Mouse (Mus musculus) hindbrain, embryonic 10.5 days (tissue): ENCODE data around the gene Dgki. TPM values are rescaled to one million over a fixed set of nuclear protein-coding genes. Genes with fewer than 3 reads are reported as not detected.

Source experiments
- DNase-seq: peaks from one replicate; pipeline ENCODE4 v3.0.0-alpha.2; 2017; ENCODE audit warnings: low spot score
- H3K27ac ChIP-seq: fragments of 300-500 bp; sonication (generic); 2 replicates; pipeline ENCODE4 v1.5.1; 2016; ENCODE audit warnings: mild to moderate bottlenecking, moderate library complexity
- H3K27me3 ChIP-seq: fragments of 300-500 bp; sonication (generic); 2 replicates; pipeline ENCODE4 v1.6.1; 2016; ENCODE audit warnings: mild to moderate bottlenecking; ENCODE audit not compliant: poor library complexity, insufficient read depth, severe bottlenecking
- H3K36me3 ChIP-seq: fragments of 300-500 bp; sonication (generic); 2 replicates; pipeline ENCODE4 v1.6.1; 2016; ENCODE audit warnings: mild to moderate bottlenecking, moderate library complexity
- H3K4me1 ChIP-seq: fragments of 300-500 bp; sonication (generic); replicated peaks from 2 replicates; pipeline ENCODE4 v1.6.1; 2016; ENCODE audit warnings: mild to moderate bottlenecking
- H3K4me3 ChIP-seq: fragments of 300-500 bp; sonication (generic); 2 replicates; pipeline ENCODE4 v1.5.1; 2016; ENCODE audit warnings: mild to moderate bottlenecking, moderate library complexity
- H3K9me3 ChIP-seq: fragments of 300-500 bp; sonication (generic); 2 replicates; pipeline ENCODE4 v1.6.1; 2016; ENCODE audit warnings: mild to moderate bottlenecking, moderate library complexity
- WGBS: fragments of 180-500 bp; shearing (Covaris S2); methylation state at CpG from one replicate; pipeline ENCODE4 v1.1.7; 2016; 5-methylcytosine and 5-hydroxymethylcytosine counted together
- polyA plus RNA-seq: library from polyadenylated mRNA; unstranded; fragments of >200 nt; fragmentation: Nextera tagmentation; extraction: Ambion mirVana; gene quantifications from 2 replicates; pipeline ENCODE4 v1.2.1, GENCODE M21; 2016

The Dgki gene
- polyA plus RNA-seq, 1 experiment from 2014 or later, result 1.0 TPM

DNA sequence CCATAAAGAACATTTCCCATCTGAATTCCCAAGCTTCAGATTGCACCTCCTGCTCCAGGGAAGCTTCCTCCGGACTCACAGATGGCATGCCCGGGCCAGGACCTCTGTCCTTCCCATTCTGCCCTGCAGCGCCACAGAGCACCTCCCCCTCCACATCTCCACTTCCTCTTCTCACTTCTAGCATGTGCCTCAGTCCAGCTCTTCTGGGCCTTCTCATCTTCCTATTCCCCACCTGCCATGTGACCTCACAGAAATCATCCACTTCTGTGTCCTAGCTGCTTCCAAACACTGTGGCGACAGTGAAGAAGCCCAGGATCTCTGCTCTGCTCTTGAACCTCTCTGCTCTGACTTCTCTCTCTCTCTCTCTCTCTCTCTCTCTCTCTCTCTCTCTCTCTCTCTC lies 87.1 kb downstream of the Dgki start:
- no peaks in the 10 kb centered on the region for H3K9me3 ChIP-seq
- no peaks in the 10 kb centered on the region for H3K27me3 ChIP-seq
- no peaks in the 10 kb centered on the region for H3K36me3 ChIP-seq
- H3K27ac ChIP-seq, result peak overlapping the region; percentile 41; the same call in 1 of the 2 replicates
- no peak overlapping the region for H3K4me3 ChIP-seq
- 57% methylated on average over 4 of the region's 4 CpGs for WGBS
- peak; percentile 33 for DNase-seq
- H3K4me1 ChIP-seq, result peaks cover 38% of the 10 kb centered on the region

DNA sequence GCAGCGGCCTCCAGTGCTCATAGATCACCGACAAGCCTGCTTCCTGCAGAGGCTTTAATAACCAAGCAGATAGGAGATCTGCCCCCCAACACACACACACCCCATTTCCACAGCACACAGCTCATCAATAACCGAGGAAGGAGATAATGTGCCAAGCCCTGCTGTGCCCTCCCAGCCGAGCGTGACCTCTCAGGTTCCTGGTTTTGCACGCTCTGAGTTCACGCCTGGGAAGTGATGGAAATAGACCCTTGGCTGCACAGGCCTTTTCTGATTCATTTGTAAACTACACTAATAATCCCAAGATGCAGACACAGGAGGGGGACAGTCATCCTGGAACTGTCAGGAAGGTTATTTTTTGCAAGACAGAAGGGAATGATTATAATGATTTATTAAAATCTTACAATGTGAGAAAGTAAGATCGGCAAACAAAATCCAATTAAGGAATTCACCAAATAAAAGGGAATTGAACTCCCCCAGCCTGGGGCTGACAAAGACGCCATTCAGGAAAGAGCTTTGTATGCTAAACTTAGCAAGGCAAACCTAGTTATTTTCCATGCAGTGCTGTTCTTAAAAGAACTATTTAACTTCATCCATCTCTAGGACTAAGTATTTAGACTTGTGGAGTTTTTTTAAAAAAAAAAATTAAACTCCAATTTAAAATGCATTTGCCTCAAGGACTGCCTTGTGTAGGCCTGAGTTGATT lies 88.3 kb downstream of the Dgki start:
- DNase-seq, result no peak
- Histone ChIP-seq H3K4me1 (peaks cover 38% of the 10 kb centered on the region), H3K27me3 (no peaks in the 10 kb centered on the region), H3K27ac (peak overlapping the region; percentile 64; the same call in 1 of the 2 replicates), H3K36me3 (no peaks in the 10 kb centered on the region), H3K4me3 (no peak overlapping the region), H3K9me3 (no peaks in the 10 kb centered on the region)
- 35% methylated on average over 9 of the region's 9 CpGs for WGBS

DNA sequence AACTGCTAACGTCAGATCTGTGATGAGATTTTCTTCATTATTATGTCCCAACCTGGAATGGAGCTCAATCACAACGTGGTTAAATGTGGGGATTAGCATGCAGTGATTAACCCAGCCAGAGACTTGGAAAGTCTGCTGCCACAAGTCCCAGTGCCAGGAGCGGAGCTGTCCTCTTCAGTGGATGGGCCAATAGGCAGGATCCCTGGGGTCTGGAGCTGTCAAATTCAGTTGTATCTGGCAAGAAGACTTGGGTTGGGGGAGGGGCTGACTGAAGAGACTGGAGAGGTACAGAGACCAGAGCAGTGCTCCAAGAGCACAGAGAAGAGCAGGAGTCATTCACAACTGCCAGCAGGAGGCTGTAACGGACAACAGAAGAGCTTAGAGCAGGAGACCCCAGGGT lies 97.1 kb downstream of the Dgki start:
- H3K4me1 ChIP-seq, result no peaks in the 10 kb centered on the region
- no peak overlapping the region for H3K4me3 ChIP-seq
- H3K27me3 ChIP-seq, result no peaks in the 10 kb centered on the region
- 75% methylated on average over 4 of the region's 4 CpGs for WGBS
- no peak overlapping the region for H3K27ac ChIP-seq
- H3K36me3 ChIP-seq, result no peaks in the 10 kb centered on the region
- no peak for DNase-seq
- no peaks in the 10 kb centered on the region for H3K9me3 ChIP-seq

DNA sequence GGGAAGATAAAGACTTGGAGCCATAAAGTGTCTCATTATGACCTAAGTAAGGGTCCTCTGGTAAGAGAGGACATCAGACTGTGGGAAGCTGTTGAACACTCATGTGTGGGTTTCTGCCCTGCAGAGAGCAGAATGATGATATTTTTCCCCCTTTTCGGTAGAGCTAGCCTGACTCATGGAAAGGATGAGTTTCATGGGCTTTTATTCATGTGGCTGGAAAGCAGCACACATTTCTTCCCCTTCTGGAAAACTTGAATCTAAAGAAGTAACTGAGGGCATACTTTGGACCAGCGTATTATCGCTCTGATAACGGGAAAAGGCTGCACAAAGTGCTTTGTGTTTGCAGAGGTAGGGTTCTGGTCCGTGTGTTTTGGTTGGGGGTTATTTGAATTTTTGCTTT lies 99.1 kb downstream of the Dgki start:
- Histone ChIP-seq H3K27ac (no peak overlapping the region), H3K27me3 (no peaks in the 10 kb centered on the region), H3K36me3 (no peaks in the 10 kb centered on the region), H3K9me3 (no peaks in the 10 kb centered on the region), H3K4me3 (no peak overlapping the region), H3K4me1 (no peaks in the 10 kb centered on the region)
- DNase-seq, result no peak
- 93% methylated on average over 5 of the region's 5 CpGs for WGBS

DNA sequence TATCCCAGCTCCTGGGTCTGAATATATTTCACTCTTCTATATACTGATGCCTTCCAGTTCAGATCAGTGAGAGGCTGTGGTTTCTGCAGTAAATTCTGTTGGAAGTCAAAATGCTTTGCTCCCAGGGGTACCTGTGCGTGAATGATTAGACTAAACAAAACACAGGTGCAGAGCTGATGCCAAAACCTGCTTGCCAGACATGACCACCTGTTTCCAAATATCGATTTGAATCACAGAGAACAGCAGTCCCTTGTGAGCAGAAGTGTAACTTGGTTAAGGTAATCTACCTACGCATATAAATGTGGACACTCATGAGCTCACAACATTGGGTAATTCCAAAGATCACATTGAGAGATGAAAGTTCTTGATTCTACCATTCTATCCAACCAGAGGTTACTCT lies 100.5 kb downstream of the Dgki start:
- Histone ChIP-seq H3K27ac (no peak overlapping the region), H3K36me3 (no peaks in the 10 kb centered on the region), H3K4me1 (no peaks in the 10 kb centered on the region), H3K9me3 (no peaks in the 10 kb centered on the region), H3K27me3 (no peaks in the 10 kb centered on the region), H3K4me3 (no peak overlapping the region)
- DNase-seq, result no peak
- WGBS, result 91% methylated on average over 3 of the region's 3 CpGs

DNA sequence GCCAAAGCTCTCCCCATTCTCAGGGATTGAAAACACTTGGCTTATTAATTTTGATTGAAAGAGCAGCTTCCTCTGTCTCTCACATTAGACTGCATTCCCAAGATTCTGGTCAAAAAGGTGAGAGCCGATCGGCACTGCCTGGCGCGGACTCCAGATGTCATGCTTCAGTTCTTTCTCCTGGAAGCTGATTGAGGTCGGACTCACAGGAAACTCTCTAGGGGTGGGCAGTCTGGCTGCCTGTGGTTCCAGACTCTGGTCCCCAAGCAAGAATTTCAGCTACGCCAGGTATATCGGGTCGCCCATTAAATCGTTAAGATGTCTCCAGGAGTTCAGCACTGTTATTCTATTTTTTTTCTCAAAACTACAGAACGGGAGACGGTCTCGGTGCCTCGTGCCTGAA lies 102.2 kb downstream of the Dgki start:
- Histone ChIP-seq H3K27ac (no peak overlapping the region), H3K27me3 (no peaks in the 10 kb centered on the region), H3K36me3 (no peaks in the 10 kb centered on the region), H3K9me3 (no peaks in the 10 kb centered on the region), H3K4me1 (no peaks in the 10 kb centered on the region), H3K4me3 (no peak overlapping the region)
- DNase-seq, result no peak
- WGBS, result 72% methylated on average over 13 of the region's 13 CpGs

DNA sequence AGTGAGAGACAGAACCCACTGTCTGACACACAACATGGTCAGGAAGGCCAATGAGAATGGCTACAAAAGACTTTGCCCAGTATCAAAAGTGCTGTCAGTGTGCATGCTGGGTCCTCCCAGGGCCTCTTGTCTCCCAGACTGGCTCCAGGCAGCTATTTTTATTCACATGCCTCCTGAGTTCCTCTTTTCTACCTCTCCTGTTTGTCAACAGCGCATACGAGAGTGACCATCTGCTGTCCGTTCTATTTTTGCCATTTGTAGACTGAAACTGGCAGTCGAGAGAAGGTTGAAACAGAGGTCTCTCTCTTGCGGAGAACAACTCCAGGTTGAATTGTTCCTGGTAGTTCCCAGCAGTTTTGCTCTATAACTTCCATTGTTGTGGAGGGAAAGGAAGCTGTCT lies 103.1 kb downstream of the Dgki start:
- H3K27me3 ChIP-seq, result no peaks in the 10 kb centered on the region
- no peaks in the 10 kb centered on the region for H3K36me3 ChIP-seq
- H3K4me1 ChIP-seq, result no peaks in the 10 kb centered on the region
- H3K4me3 ChIP-seq, result no peak overlapping the region
- no peaks in the 10 kb centered on the region for H3K9me3 ChIP-seq
- 79% methylated on average over 5 of the region's 5 CpGs for WGBS
- no peak for DNase-seq
- no peak overlapping the region for H3K27ac ChIP-seq

DNA sequence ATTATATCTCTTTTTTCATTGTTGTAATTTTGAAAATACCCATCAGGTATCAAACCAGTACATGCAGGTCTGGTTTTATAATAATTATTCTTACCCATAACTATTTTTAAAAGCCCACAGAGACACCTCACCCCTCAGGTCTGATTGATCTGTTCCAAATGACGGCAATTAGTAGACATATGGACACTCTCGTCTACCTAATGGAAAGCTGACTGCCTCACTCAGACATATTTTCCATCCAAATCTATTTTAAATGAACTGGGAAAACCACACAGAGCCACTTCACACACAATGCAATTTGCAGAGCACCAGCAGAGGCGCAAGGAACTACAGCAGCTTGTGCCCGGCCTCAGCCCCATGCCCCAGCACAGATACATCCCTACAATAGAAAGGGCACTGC lies 104.2 kb downstream of the Dgki start:
- H3K9me3 ChIP-seq, result no peaks in the 10 kb centered on the region
- H3K27me3 ChIP-seq, result no peaks in the 10 kb centered on the region
- H3K4me3 ChIP-seq, result no peak overlapping the region
- WGBS, result 85% methylated on average over 4 of the region's 4 CpGs
- no peaks in the 10 kb centered on the region for H3K36me3 ChIP-seq
- no peak for DNase-seq
- no peak overlapping the region for H3K27ac ChIP-seq
- H3K4me1 ChIP-seq, result no peaks in the 10 kb centered on the region

DNA sequence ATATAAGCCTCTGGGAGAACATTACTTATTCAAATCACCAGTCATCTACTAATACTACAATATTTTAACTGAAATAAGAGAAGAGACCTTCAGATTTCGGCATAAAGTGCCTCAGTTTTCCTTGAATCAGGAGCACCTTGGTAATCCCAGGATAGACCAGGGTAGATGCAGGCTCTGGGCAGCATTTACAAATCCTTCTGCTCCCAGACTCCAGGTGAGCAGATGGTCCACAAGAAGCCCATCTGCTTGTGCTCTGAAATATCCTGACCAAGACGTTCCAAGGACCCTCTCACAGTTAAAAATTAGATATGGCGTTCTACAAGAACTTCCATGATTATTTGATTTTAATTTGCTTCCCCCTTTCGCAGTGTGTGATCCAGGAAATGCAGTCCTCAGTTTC lies 118.0 kb downstream of the Dgki start:
- Histone ChIP-seq H3K36me3 (no peaks in the 10 kb centered on the region), H3K27me3 (no peaks in the 10 kb centered on the region), H3K4me3 (no peak overlapping the region), H3K27ac (no peak overlapping the region), H3K4me1 (no peaks in the 10 kb centered on the region), H3K9me3 (no peaks in the 10 kb centered on the region)
- 86% methylated on average over 4 of the region's 4 CpGs for WGBS
- no peak for DNase-seq

DNA sequence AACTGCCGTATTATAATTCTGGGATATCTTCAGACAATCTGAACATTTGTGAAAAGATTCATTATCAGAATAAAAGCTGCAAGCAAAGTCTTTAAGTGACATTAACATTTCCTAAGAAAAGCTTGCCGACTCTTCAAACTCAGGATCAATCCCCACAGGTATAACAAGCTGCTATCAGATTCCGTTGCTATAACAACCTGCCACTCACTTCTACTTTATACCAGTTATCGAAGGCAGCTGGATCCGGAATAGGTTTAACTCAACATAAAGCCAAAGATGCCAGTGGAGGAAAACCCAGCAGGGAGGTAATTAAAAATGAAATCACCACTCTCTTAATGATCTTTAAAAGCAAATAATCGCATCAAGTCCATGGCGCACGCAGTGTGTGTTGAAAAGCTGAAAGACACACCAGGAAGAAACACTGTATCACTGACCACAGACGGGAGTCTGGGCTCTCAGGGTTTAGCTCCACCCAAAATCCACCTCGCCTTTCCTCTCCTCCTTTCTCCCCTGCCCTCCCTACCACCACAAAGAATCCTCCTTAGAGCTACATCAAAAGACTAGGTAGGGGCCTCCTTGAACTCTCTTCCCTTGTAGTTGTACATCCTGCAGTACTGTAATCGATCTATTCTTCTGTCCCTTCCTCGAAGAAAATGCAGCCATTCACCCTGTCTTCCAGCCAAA lies 128.7 kb downstream of the Dgki start:
- no peaks in the 10 kb centered on the region for H3K9me3 ChIP-seq
- no peaks in the 10 kb centered on the region for H3K36me3 ChIP-seq
- no peaks in the 10 kb centered on the region for H3K27me3 ChIP-seq
- H3K4me3 ChIP-seq, result no peak overlapping the region
- H3K4me1 ChIP-seq, result no peaks in the 10 kb centered on the region
- no peak for DNase-seq
- WGBS, result 80% methylated on average over 12 of the region's 12 CpGs
- no peak overlapping the region for H3K27ac ChIP-seq

DNA sequence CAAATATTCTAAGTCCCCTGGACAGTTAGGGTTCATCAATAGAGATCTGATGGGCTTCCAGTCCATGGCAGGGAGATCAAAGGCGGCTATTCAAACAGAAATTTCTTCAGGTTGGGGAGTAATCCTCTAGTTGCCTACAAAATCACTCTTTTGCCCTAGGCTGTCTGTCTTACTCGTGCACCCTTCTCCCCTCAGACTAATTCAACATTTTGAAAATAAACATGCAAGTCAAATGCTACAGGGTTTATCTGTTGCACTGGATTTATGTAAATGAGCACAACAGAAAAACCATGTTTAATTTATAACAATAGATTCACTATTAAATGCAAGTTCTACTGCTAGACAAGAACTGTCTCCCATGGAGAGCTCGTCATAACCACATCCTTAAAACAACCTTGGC lies 141.1 kb downstream of the Dgki start:
- 84% methylated on average over 3 of the region's 3 CpGs for whole genome bisulfite sequencing
- Histone ChIP-seq H3K36me3 (no peaks in the 10 kb centered on the region), H3K27ac (no peak overlapping the region), H3K4me3 (no peak overlapping the region), H3K4me1 (no peaks in the 10 kb centered on the region), H3K9me3 (no peaks in the 10 kb centered on the region), H3K27me3 (no peaks in the 10 kb centered on the region)
- DNase-seq, result no peak

DNA sequence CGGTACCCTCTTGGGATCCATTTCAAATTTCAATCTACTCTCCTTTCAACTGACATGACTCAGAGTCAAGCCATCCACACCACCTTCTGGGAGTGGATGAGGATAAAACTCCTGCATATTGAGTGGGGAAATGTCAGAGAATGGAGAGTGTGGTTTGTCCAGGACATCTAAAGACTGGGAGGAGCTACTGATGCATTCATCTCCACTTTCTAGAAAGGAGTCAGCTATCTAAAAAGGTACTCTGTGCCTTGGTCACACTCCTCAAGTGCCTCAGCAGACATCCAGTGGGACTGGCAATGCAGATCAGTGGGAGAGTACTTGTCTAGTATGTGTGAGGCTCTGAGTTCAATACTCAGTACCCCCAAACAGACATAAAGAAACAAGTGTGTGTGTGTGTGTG lies 145.9 kb downstream of the Dgki start:
- WGBS, result 90% methylated on average over 1 of the region's 1 CpGs
- no peak overlapping the region for H3K27ac ChIP-seq
- DNase-seq, result no peak
- H3K9me3 ChIP-seq, result no peaks in the 10 kb centered on the region
- no peaks in the 10 kb centered on the region for H3K4me1 ChIP-seq
- H3K4me3 ChIP-seq, result no peak overlapping the region
- no peaks in the 10 kb centered on the region for H3K36me3 ChIP-seq
- no peaks in the 10 kb centered on the region for H3K27me3 ChIP-seq

DNA sequence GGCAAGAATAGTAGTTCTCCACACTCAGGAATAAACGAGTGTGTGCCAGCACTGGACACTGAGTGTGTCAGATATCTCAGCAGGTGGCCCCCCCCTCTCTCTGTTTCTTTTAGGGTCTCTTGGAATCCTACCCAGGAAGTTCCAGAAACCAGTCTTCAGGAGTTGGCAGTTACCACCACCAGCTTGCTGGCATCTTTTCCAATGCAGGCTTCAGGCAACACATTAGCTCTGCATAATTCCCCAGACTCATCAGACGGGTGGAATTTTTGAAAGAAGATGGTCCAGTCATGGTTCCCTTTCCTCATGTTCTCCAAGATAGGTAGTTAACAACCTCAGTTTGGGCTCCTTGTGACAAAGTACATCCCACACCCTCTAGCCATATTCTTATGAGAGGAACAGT lies 149.5 kb downstream of the Dgki start:
- Histone ChIP-seq H3K4me1 (no peaks in the 10 kb centered on the region), H3K4me3 (no peak overlapping the region), H3K27me3 (no peaks in the 10 kb centered on the region), H3K27ac (no peak overlapping the region), H3K36me3 (no peaks in the 10 kb centered on the region), H3K9me3 (no peaks in the 10 kb centered on the region)
- 88% methylated on average over 2 of the region's 2 CpGs for WGBS
- no peak for DNase-seq
